Mouse (Mus musculus): ENCODE results near the gene Padi3.

DNA sequence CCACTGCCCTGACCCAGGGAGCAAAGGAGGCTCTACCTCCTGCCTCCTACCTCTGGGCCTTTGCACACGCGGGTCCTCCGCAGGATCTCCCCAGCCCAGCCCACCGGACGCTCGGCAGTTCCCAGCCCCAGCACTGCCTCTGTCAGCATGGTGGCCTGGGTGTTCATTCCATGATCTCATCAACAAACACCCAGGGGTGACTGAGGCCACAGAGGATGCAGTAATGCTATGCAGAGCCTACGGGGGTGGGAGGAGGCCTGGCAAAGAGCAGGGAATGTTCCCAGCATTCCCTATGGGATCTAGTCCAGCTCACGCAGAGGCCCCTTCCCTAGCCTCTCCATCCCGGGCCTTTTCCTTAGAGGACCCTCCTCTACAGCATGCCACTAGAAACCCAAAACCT, 15.8 kb downstream of the Padi3 start:
- TF ChIP-seq POLR2A (IDR thresholded peaks at IDR 0.05; ENCODE audit: extremely low read depth, insufficient read depth, low read length), result no peak
- no peak for TF ChIP-seq CTCF (IDR thresholded peaks at IDR 0.05; ENCODE audit: low read depth, low read length)
